Mouse (Mus musculus) hindbrain, embryonic 14.5 days (tissue): ENCODE measurements around the gene Chrnb1. TPM values are rescaled to one million over a fixed set of nuclear protein-coding genes. Genes with fewer than 3 reads are reported as not detected.

ENCODE experiments used
- ATAC-seq: fragments of 200-750 bp; cut with Nextera tagmentation; 2 replicates; pipeline ENCODE4 v1.8.0; 2017; ENCODE audit warnings: moderate number of reproducible peaks, mild to moderate bottlenecking, moderate TSS enrichment, moderate library complexity; ENCODE audit not compliant: low FRiP score
- DNase-seq: peaks from one replicate; pipeline ENCODE4 v3.0.0-alpha.2; 2015; ENCODE audit warnings: low spot score
- H3K27ac ChIP-seq: fragments of 300-500 bp; sonication (generic); 2 replicates; pipeline ENCODE4 v1.5.1; 2014; ENCODE audit warnings: mild to moderate bottlenecking, moderate library complexity
- H3K27me3 ChIP-seq: fragments of 300-500 bp; sonication (generic); 2 replicates; pipeline ENCODE4 v1.6.1; 2014; ENCODE audit warnings: mild to moderate bottlenecking, low read length, mixed read lengths; ENCODE audit not compliant: control insufficient read depth, insufficient read depth
- H3K36me3 ChIP-seq: fragments of 300-500 bp; sonication (generic); replicated peaks from 2 replicates; pipeline ENCODE4 v1.6.1; 2014; ENCODE audit not compliant: control insufficient read depth, insufficient read depth
- H3K4me1 ChIP-seq: fragments of 300-500 bp; sonication (generic); replicated peaks from 2 replicates; pipeline ENCODE4 v1.6.1; 2014; ENCODE audit warnings: antibody characterized with exemption, low read length, mixed read lengths; ENCODE audit not compliant: control insufficient read depth, insufficient read depth
- H3K4me2 ChIP-seq: fragments of 300-500 bp; sonication (generic); replicated peaks from 2 replicates; pipeline ENCODE4 v1.6.1; 2014; ENCODE audit warnings: mild to moderate bottlenecking, moderate library complexity
- H3K4me3 ChIP-seq: fragments of 300-500 bp; sonication (generic); replicated peaks from 2 replicates; pipeline ENCODE4 v1.5.1; 2014; ENCODE audit warnings: mild to moderate bottlenecking, low read length
- H3K9ac ChIP-seq: fragments of 300-500 bp; sonication (generic); 2 replicates; pipeline ENCODE4 v1.6.1; 2014
- H3K9me3 ChIP-seq: fragments of 300-500 bp; sonication (generic); 2 replicates; pipeline ENCODE4 v1.6.1; 2016; ENCODE audit warnings: low read length; ENCODE audit not compliant: control insufficient read depth
- WGBS: fragments of 180-500 bp; shearing (Covaris S2); extraction: QIAGEN DNeasy Blood & Tissue Kit; methylation state at CpG from one replicate; pipeline ENCODE4 v1.1.7; 2014; 5-methylcytosine and 5-hydroxymethylcytosine counted together
- polyA plus RNA-seq: library from polyadenylated mRNA; unstranded; fragments of >200 nt; fragmentation: Nextera tagmentation; extraction: Ambion mirVana; gene quantifications from 2 replicates; pipeline ENCODE4 v1.2.1, GENCODE M21; 2014

Chrnb1 gene
- polyA plus RNA-seq, 1 experiment from 2014 or later = 1.4 TPM

DNA sequence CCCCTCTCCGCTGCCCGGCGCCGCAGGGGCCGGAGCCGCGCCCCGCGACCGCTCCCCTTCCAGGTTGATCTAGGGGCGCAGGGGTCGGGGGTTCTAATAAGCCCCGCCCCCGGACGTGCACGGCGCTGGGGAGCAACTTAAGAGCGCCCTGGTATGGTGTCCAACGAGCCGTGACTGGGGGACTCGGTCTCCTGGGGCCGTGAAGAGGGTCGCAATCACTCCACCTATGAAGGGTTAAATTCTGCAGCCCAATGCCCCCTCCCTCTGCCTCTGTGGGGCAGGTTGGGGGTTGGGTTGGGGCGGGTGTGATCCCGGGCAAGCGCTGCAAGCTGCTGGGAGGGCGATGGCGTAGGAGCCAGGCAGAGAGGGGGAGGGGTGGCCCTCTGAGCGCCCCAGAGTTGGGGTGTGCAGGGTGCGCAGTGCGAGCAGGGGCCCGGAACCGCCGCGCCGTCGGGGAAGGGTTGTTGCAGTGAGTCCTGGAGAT is 29.6 kb downstream of the Chrnb1 start:
- H3K4me2 ChIP-seq = peak overlapping the region; percentile 54
- WGBS = 1% methylated on average over 36 of the region's 37 CpGs
- peak overlapping the region; percentile 81 for H3K4me3 ChIP-seq
- H3K27ac ChIP-seq = peak overlapping the region; percentile 90
- ATAC-seq = peak; percentile 82
- peak; percentile 48 for DNase-seq
- peak overlapping the region; percentile 94 for H3K9ac ChIP-seq
- no peaks in the 10 kb centered on the region for H3K9me3 ChIP-seq
- H3K4me1 ChIP-seq = peaks cover 19% of the 10 kb centered on the region
- H3K36me3 ChIP-seq = no peaks in the 10 kb centered on the region
- H3K27me3 ChIP-seq = no peaks in the 10 kb centered on the region

- peak within 1 kb of the TSS; percentile 81 for H3K4me3 ChIP-seq
- H3K9ac ChIP-seq = peak within 1 kb of the TSS; percentile 94
- ATAC-seq (peak; percentile 61), DNase-seq (peak; percentile 42)
- WGBS = 13% methylated on average over 51 of the region's 55 CpGs
- peak within 1 kb of the TSS; percentile 90 for H3K27ac ChIP-seq
- H3K4me1 ChIP-seq = peaks cover 21% of the 10 kb centered on the region
- H3K36me3 ChIP-seq = no peaks in the 10 kb centered on the region
- no peaks in the 10 kb centered on the region for H3K27me3 ChIP-seq
- no peaks in the 10 kb centered on the region for H3K9me3 ChIP-seq
- H3K4me2 ChIP-seq = peak within 1 kb of the TSS; percentile 54
These were observed 30.3 kb downstream of the Chrnb1 start, which contains the start of gene Zbtb4 for GRCm38 (mm10) chr11:69765221-69766125. Gene Zbtb4 (plus strand): TSS chr11:69765912.

DNA sequence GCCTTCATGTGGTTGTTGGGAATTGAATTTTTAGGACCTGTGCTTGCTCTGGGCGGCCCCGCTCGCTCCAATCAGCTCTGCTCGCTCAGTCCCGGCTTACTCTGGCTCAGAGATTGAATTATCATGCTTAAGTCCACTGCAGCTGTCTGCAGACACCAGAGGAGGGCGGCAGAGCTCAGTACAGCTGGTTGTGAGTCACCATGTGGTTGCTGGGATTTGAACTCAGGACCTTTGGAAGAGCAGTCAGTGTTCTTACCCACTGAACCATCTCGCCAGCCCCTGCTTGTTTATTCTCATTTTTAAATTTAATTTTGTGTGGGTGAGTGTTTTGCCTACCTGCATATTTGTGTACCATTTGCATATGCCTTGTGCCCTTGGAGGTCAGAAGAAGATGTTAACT is 32.2 kb downstream of the Chrnb1 start:
- no peak for DNase-seq
- Histone ChIP-seq H3K4me1 (peaks cover 29% of the 10 kb centered on the region), H3K36me3 (no peaks in the 10 kb centered on the region), H3K27ac (no peak overlapping the region), H3K4me3 (no peak overlapping the region), H3K4me2 (no peak overlapping the region), H3K9me3 (no peaks in the 10 kb centered on the region), H3K9ac (no peak overlapping the region), H3K27me3 (no peaks in the 10 kb centered on the region)
- no peak for ATAC-seq
- WGBS = 64% methylated on average over 7 of the region's 7 CpGs

GRCm38 (mm10) chr11:69761868-69762267 is 33.9 kb downstream of the Chrnb1 start, which contains the start of gene Slc35g3:
Gene Slc35g3 (minus strand): TSS chr11:69761968.
- Histone ChIP-seq H3K9me3 (no peaks in the 10 kb centered on the region), H3K36me3 (no peaks in the 10 kb centered on the region), H3K27me3 (no peaks in the 10 kb centered on the region), H3K9ac (no peak within 1 kb of the TSS), H3K27ac (peak within 1 kb of the TSS; percentile 99), H3K4me2 (no peak within 1 kb of the TSS), H3K4me3 (no peak within 1 kb of the TSS), H3K4me1 (peaks cover 28% of the 10 kb centered on the region)
- ATAC-seq (no peak), DNase-seq (no peak)
- whole genome bisulfite sequencing = 81% methylated on average over 1 of the region's 1 CpGs

- Histone ChIP-seq H3K36me3 (no peaks in the 10 kb centered on the region), H3K4me1 (peaks cover 32% of the 10 kb centered on the region), H3K27ac (peak overlapping the region; percentile 99), H3K4me2 (no peak overlapping the region), H3K9ac (no peak overlapping the region), H3K4me3 (no peak overlapping the region), H3K27me3 (no peaks in the 10 kb centered on the region), H3K9me3 (no peaks in the 10 kb centered on the region)
- ATAC-seq (no peak), DNase-seq (no peak)
- 93% methylated on average over 7 of the region's 7 CpGs for WGBS
These were observed 34.9 kb downstream of the Chrnb1 start for GRCm38 (mm10) chr11:69760901-69761200.

GRCm38 (mm10) chr11:69760160-69760900 is 35.4 kb downstream of the Chrnb1 start:
- H3K4me1 ChIP-seq = peaks cover 35% of the 10 kb centered on the region
- no peaks in the 10 kb centered on the region for H3K27me3 ChIP-seq
- no peaks in the 10 kb centered on the region for H3K36me3 ChIP-seq
- no peak for DNase-seq
- peak overlapping the region; percentile 99 for H3K27ac ChIP-seq
- no peaks in the 10 kb centered on the region for H3K9me3 ChIP-seq
- WGBS = 74% methylated on average over 14 of the region's 14 CpGs
- no peak for ATAC-seq
- H3K4me2 ChIP-seq = peak overlapping the region; percentile 61
- H3K4me3 ChIP-seq = peak overlapping the region; percentile 49; the same call in 1 of the 2 replicates
- peak overlapping the region; percentile 86 for H3K9ac ChIP-seq

DNA sequence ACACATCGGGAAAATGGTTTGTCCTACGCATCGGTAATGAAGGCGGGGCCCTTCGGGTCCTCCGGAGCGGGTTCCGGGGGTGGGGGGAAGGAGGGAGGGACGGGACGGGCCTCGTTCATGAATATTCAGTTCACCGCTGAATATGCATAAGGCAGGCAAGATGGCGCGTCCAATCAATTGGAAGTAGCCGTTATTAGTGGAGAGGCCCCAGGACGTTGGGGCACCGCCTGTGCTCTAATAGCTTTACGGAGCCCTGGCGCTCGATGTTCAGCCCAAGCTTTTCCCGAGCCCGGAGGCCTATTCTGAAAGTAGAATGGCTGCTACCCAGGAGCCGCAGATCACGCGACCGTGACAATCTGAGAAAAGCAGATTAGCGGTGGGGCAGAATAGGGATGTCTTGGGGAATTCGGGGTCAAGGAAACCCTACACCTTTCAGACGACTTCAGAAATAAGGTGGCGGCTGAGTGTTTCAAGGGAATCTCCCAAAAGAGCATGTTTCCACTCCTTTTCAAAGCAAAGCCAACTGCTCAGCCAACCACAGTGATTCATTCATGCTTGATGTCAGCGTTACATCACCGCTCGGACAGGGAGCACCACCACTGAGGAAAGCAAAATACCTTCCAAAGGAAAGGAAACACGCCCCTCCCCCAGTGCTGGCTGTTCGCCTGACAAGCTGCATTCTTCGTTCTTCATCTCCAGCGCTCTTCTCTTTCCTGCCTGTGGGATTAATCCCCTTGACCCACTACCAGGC is 36.6 kb downstream of the Chrnb1 start:
- 0% methylated on average over 37 of the region's 37 CpGs for WGBS
- Histone ChIP-seq H3K9me3 (no peaks in the 10 kb centered on the region), H3K9ac (peak overlapping the region; percentile 86), H3K27ac (peak overlapping the region; percentile 99), H3K4me1 (peaks cover 44% of the 10 kb centered on the region), H3K4me3 (peak overlapping the region; percentile 49), H3K4me2 (peak overlapping the region; percentile 61), H3K27me3 (no peaks in the 10 kb centered on the region), H3K36me3 (no peaks in the 10 kb centered on the region)
- peak; percentile 87 for ATAC-seq
- peak; percentile 86 for DNase-seq

GRCm38 (mm10) chr11:69758478-69758970 is 37.2 kb downstream of the Chrnb1 start, which contains the start of gene Polr2a:
Gene Polr2a (minus strand): TSS chr11:69758637.
- DNase-seq (peak; percentile 99), ATAC-seq (peak; percentile 97)
- peak within 1 kb of the TSS; percentile 99 for H3K27ac ChIP-seq
- peak within 1 kb of the TSS; percentile 86 for H3K9ac ChIP-seq
- H3K27me3 ChIP-seq = no peaks in the 10 kb centered on the region
- H3K9me3 ChIP-seq = no peaks in the 10 kb centered on the region
- H3K36me3 ChIP-seq = no peaks in the 10 kb centered on the region
- peaks cover 48% of the 10 kb centered on the region for H3K4me1 ChIP-seq
- peak within 1 kb of the TSS; percentile 49 for H3K4me3 ChIP-seq
- peak within 1 kb of the TSS; percentile 61 for H3K4me2 ChIP-seq
- under 1% methylated on average over 36 of the region's 36 CpGs for WGBS
